Mouse (Mus musculus) left cerebral cortex, adult 8-10 months (tissue): ENCODE measurements around the gene Pcyt1b. TPM values are rescaled to one million over a fixed set of nuclear protein-coding genes. Genes with fewer than 3 reads are reported as not detected.

Source experiments
- DNase-seq, 2 experiments: peaks; one replicate each; pipeline ENCODE4 v3.0.0; 2022; ENCODE audit warnings: low spot score in 2 of 2
- total RNA-seq, 4 experiments: library from RNA; stranded (reverse); gene quantifications; 2 replicates each; pipeline ENCODE4 v1.2.4; 2022

Pcyt1b gene
- total RNA-seq: 10 to 100 TPM; 30.0 to 33.5 (median 31.9) TPM

DNA sequence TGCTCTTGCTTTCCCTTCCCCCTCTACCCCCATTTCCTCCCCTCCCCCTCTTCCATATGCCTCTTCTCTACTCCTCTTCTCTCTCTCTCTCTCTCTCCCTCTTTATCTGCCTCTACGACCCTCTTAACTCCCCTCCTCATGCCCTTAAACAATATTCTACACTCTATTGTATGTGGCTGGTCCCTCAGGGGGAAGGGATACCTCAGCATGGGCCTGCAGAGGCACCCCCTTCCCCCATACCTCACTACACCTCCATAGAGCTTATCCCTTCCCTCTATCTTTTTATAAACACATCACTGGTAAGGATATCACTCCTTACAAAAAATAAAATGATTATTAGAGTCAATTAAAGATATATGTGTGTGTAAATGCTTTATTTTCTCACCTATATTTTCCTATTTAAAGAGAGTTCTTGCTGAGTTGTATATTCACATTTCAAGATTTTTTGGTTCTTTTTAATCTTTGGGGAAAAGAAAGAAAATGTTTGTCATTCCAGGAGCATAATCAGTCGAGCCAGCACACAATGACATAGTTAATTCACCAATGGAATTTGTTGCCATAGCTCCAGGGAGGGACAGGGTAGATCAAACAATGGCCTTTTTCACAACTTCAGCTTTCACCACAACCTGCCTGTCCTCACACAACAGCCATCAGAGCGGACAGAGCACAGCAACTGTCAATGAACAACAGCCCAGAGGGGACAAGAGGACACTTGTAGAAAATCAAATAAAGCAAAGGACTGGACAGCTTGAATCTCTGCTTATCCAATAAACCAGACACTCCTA lies at the start of gene Pcyt1b:
Gene Pcyt1b (plus strand): TSS at position 646 of the 785 bp plus-strand sequence.
- no peak for DNase-seq

GRCm38 (mm10) chrX:93630256-93630655 lies 24.4 kb upstream of the Pcyt1b start:
- DNase-seq: no peak

DNA sequence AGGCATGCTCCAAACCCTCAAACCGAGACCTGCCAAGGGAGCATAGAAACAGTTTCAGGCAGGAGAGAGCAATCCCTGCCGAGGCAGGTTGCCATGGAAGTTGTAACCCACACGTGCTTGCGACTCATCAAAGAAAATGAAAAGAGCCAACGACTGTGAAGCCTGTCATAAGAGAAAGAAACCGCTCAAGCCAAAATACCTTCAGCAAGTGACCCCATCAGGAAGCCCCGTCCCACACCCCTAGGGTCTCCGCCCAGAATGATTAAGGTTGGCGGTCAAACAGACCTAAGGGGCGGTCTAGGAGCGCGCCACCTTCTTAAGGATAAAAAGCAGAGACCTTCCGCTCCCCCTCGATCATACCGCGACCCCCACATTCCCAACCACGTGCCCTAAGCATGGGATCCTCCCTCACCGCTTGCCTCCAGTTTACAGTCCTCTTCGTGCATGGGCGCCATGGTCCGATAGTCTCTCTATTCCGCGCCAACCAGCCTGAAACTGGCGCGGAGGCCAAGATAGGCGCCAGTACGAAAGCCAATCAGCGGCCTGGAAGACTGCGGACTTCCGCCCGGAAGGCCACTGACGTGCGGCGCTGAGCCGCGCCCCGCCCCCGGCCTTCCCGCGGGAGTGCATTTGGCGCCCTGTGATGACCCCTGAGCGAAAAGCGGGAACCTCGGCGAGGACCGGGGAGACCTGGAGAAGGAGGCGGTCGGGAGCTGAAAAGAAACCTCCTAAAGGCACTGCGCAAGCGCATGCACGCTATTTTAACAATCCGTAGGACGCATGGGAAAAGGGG lies 22.8 kb upstream of the Pcyt1b start, which contains the start of gene Pola1:
Gene Pola1 (minus strand): TSS at position 499 of the 793 bp plus-strand sequence.
- peak; percentile 48 to 77 for DNase-seq

DNA sequence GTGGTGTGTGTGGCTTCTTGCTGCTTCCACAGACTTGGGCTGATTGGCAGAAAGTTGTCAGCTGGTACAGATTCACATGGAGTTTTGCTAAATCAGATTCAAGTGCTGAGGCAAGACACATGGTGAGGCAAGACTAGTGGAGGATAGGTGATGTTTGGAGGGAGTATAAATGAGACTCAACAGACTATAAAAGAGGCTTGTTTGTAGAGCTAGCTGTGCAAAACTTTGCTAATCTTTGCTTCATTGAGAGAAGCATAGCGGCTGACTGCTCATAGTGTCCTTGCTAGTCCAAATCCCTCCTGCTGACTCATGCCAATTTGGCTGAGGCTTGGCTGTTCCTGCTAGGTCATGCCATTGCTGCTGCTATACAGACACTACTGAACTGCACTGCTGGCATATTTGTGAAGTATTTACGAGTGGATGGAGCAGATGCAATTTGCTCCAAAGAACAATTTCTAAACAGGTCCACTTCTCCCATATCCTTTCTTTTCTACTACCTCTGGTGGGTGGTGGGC lies 19.7 kb upstream of the Pcyt1b start:
- no peak for DNase-seq

DNA sequence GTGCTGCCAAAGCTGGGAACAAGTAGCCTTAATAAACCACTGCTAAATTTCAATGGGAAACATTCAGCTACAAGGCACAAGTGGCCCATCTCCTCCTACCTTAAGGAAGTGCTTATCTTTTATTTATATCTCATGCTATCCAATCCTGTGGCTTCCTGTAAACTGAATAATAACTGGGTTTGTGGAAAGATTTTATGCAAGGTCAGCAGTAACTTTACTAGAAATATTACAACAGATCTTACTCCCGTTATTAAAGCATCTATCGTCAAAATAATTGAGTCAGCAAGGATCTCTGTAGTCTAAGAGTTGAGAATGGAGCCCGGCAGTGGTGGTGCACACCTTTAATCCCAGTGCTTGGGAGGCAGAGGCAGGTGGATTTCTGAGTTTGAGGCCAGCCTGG lies 11.1 kb upstream of the Pcyt1b start:
- no peak for DNase-seq

DNA sequence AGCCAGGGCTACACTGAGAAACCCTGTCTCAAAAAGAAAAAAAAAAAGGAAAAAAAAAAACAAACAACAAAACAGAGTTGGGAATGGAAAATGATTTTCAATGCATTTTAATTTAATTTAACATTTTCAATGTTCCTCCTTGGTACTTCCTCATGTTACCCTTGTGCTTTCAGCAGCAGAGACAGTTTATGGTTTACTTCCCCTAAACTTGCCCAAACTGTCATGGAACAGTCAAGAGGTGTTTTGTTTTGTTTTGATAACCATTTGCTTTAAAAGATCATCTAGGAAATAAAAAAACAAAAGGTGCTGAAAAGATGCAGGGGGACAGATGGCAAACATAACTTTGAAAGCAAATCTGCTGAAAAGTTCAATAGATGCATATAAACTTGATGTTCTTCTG lies 10.6 kb upstream of the Pcyt1b start:
- DNase-seq: no peak

GRCm38 (mm10) chrX:93650738-93651137 lies 3.9 kb upstream of the Pcyt1b start:
- DNase-seq: no peak

DNA sequence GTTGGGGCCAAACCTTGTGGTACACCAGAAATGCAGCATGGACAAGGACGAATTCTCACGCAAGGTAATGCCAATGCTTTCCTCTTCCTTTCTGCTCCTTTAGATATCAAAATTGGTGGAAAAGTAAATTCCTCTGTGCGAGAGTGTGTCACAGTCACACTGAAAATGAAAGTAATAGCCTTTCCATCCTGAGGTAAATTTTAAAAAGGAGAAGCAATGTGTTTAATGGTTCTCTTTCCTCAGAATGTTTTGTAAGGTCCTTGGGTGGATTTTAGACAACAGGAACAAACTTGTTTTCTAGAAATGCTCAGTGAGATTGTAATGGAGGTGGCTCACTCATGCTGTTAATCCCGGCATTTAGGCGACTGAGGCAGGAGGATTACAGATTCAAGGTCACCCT lies 490 bp downstream of the Pcyt1b start:
- no peak for DNase-seq

DNA sequence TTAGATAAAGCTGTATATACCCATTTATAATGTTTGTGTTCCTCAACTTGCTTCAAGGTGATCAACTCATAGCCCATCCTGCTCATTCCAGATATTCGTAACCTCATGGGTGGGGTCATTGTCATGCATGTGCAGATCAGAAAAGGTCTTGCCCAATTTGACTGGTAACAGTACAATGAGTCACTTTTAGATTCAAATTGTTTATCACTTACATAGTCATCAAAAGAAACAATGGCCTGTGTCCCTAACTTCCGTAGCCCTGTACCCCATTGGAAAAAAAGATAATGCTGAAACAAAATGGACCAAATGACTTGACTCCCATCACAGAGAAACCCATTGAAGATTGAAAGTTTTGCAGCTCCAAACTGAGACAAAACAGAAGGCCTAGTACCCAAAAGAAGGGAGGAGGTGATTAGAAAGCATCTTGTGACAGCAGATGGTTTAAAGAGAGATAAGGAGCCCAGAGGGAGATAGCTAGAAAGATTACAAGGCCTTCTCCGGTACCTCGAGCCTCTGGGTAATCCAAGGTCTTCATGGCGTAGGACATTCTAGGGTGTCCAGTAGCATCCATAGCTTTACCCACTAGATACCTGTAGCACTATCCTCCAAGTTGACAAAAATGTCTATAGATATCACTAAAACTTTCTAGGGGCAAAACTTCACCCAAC lies 9.4 kb downstream of the Pcyt1b start:
- DNase-seq: no peak

DNA sequence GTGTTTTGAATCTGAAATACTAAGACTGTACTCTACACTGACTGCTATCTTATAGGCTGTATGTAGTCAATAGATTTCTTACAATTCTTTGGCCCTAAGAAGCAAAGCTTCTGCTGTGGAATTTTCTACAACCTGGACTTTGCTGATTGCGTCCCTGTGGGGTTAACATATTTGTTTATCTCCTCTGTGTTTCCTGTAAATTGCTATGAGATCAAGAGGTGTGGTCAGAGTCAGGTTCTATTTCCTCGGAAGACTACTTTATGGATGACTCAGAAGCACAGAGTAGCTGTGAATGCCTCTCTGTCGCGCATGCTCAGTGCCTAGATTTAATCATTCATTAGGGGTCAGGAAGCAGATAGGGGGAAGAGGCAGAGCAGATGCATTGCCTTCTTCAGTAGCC lies 10.1 kb downstream of the Pcyt1b start:
- no peak for DNase-seq

DNA sequence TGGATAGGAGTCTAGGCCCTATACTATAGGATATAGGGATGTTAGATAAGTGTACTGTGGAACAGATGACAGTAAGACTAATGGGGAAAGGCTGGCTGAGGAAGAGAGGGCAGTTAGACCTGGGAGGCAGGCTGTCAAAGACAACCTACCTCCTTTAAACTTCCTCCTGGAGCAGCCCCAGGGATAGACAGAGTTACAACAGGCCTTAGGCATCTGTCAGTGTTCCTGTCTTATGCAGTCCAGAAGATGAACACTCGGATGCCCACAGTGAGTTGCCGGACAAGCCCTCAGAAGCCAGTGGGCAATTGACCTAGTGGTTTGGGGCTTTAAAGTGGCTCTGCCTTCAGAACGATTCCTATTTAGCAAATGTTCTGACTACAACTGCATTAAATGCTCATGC lies 19.8 kb downstream of the Pcyt1b start:
- no peak for DNase-seq

- peak; percentile 19 to 63 for DNase-seq
Measured at GRCm38 (mm10) chrX:93674836-93675795, 20.5 kb downstream of the Pcyt1b start.

DNA sequence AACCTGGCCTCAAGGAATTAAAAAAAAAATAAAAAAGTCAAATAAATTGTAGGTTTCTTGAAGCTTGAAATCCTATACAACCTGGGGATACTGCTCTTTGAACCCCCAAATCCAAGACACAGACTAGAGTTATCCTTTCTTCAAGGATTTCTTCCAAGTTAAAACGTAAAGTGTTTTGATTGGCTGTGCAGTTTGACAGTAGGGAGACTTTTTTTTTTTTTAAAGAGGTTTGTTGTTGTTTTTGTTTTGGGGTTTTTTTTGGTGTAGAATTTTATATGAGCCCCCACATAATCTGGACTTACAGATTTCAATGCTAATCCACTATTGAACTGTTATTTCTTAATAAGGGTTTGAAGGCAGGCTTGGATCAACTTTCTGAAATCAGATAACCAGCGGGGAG lies 21.6 kb downstream of the Pcyt1b start:
- no peak for DNase-seq

- DNase-seq: no peak
Measured at GRCm38 (mm10) chrX:93689287-93689686, 34.6 kb downstream of the Pcyt1b start.

GRCm38 (mm10) chrX:93690672-93691071 lies 36.0 kb downstream of the Pcyt1b start:
- no peak for DNase-seq

DNA sequence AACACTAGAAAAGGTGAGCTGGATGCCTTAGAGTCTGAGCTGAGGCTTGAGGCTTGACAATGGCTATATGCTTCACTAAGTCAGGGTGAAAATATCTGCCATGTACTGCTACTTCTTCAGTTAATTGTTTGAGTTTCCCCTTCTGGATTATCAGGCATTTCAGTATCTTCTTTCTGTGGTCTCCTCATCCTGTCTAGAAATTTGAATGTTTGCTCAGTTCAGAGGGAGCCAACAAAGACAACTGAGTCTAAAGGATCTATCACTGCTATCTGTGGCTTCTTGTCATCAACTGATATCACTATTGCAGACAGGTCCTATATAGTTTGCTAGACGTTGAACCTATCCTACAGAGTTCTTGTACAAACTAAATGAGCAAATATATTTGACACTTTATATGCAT lies 42.9 kb downstream of the Pcyt1b start:
- DNase-seq: no peak

GRCm38 (mm10) chrX:93700528-93701225 lies 46.0 kb downstream of the Pcyt1b start:
- peak; percentile 8 to 39 for DNase-seq

DNA sequence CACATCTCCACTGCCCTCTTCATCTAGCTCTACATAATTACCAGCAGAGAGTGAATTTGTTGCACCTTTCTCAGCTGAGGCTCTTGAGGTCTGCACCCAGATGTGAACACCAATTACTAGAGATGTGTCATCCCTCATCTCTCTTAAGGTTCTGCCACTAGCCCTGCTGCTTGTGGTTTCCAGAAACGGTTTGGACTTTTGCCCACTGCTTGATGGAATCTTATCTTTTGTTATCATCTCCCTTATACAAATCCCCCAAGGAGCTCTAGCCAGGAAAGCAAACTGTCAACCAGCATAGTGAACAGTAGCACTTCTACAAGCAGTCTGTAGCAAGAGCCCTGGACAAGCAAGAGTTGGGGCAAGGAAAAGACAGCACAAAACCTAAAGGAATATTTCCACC lies 57.9 kb downstream of the Pcyt1b start:
- DNase-seq: no peak

DNA sequence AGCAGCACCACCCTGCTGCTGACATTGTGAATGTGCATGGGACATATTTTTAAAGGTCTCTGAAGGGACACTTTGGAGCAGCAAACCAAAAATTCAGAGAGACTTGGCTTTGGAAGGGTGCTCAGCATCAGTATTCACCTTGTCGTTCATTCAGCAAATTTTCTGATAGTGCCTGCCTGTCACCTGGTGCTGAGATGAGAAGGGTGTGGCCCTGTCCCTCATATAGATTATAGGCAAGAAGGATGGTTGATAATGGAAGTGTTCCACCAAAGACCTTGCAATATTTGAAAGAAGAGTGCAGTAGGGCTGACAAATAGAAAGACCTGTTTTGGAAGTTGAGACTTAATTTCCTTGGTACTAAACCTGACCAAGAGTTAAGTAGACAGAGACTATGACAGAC lies 74.9 kb downstream of the Pcyt1b start:
- DNase-seq: no peak

DNA sequence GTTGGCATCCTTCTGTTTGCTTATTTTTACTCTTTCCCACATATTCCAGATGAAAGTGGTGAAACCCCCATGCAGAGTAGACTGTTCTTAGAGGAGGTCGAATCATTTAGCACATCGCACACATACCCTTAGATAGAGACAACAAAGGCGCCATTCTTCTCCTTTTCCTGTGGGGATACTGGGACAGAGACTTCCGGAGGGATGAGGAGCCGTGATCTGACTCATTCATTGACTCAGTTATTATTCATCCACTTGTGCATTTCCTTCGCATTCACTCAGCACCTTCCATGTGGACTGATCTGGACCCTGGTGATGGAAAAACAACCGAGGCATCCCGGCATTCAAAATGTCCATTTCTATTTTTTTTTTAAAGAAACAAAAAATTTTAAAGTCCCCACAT lies 76.2 kb downstream of the Pcyt1b start:
- DNase-seq: no peak
